Mouse (Mus musculus): ENCODE measurements around the gene Rasgrp2. TPM values are rescaled to one million over a fixed set of nuclear protein-coding genes. Genes with fewer than 3 reads are reported as not detected.

The Rasgrp2 gene
- total RNA-seq, 2 experiments from 2014 or later: 31.3 to 36.7 TPM

- no peak for DNase-seq (ENCODE audit: low spot score in 2 of 2)
- Histone ChIP-seq H3K4me3 (no peak overlapping the region), H3K27ac (no peak overlapping the region)
- TF ChIP-seq CTCF (conservative IDR thresholded peaks at IDR 0.05): no peak
Observed at GRCm38 (mm10) chr19:6374571-6374970, 24.6 kb upstream of the Rasgrp2 start.

GRCm38 (mm10) chr19:6375423-6376254 is 23.5 kb upstream of the Rasgrp2 start:
- DNase-seq (ENCODE audit: low spot score in 2 of 2): no peak
- H3K4me3 ChIP-seq: no peak overlapping the region
- no peak for TF ChIP-seq CTCF (conservative IDR thresholded peaks at IDR 0.05)

GRCm38 (mm10) chr19:6376255-6376564 is 22.9 kb upstream of the Rasgrp2 start:
- peak in 1 of 2 experiments; percentile 61 for DNase-seq (ENCODE audit: low spot score in 2 of 2)
- no peak overlapping the region for H3K4me3 ChIP-seq
- peak; percentile 86 for TF ChIP-seq CTCF (conservative IDR thresholded peaks at IDR 0.05)
- H3K27ac ChIP-seq: no peak overlapping the region

More at GRCm38 (mm10) chr19:6375423-6376254, 23.5 kb upstream of the Rasgrp2 start:
- H3K27ac ChIP-seq: no peak overlapping the region

GRCm38 (mm10) chr19:6376643-6377042 is 22.5 kb upstream of the Rasgrp2 start:
- H3K27ac ChIP-seq: no peak overlapping the region
- no peak overlapping the region for H3K4me3 ChIP-seq
- no peak for DNase-seq (ENCODE audit: low spot score in 2 of 2)
- no peak for TF ChIP-seq CTCF (conservative IDR thresholded peaks at IDR 0.05)

- TF ChIP-seq CTCF (conservative IDR thresholded peaks at IDR 0.05): no peak
- Histone ChIP-seq H3K4me3 (no peak overlapping the region), H3K27ac (no peak overlapping the region; the same call in 1 of the 2 replicates)
- DNase-seq (ENCODE audit: low spot score in 2 of 2): no peak
Observed at GRCm38 (mm10) chr19:6377327-6378040, 21.7 kb upstream of the Rasgrp2 start.

- H3K27ac ChIP-seq: no peak overlapping the region
- no peak overlapping the region for H3K4me3 ChIP-seq
- no peak for DNase-seq (ENCODE audit: low spot score in 2 of 2)
- no peak for TF ChIP-seq CTCF (conservative IDR thresholded peaks at IDR 0.05)
Observed at GRCm38 (mm10) chr19:6380411-6381166, 18.6 kb upstream of the Rasgrp2 start.

GRCm38 (mm10) chr19:6381238-6381637 is 17.9 kb upstream of the Rasgrp2 start:
- no peak for TF ChIP-seq CTCF (conservative IDR thresholded peaks at IDR 0.05)
- DNase-seq (ENCODE audit: low spot score in 2 of 2): no peak
- Histone ChIP-seq H3K4me3 (no peak overlapping the region), H3K27ac (no peak overlapping the region)

GRCm38 (mm10) chr19:6382323-6382924 is 16.7 kb upstream of the Rasgrp2 start:
- Histone ChIP-seq H3K4me3 (no peak overlapping the region), H3K27ac (no peak overlapping the region)
- TF ChIP-seq CTCF (conservative IDR thresholded peaks at IDR 0.05): no peak
- DNase-seq (ENCODE audit: low spot score in 2 of 2): no peak

- peak overlapping the region; percentile 55; the same call in 1 of the 2 replicates for H3K27ac ChIP-seq
- DNase-seq (ENCODE audit: low spot score in 2 of 2): no peak
- no peak overlapping the region for H3K4me3 ChIP-seq
- no peak for TF ChIP-seq CTCF (conservative IDR thresholded peaks at IDR 0.05)
Observed at GRCm38 (mm10) chr19:6383470-6383869, 15.7 kb upstream of the Rasgrp2 start.

- peak within 1 kb of the TSS; percentile 32 for H3K4me3 ChIP-seq
- peak within 1 kb of the TSS; percentile 55; the same call in 1 of the 2 replicates for H3K27ac ChIP-seq
- TF ChIP-seq CTCF (conservative IDR thresholded peaks at IDR 0.05): no peak
- DNase-seq (ENCODE audit: low spot score in 2 of 2): peak in 1 of 2 experiments; percentile 51
Observed at GRCm38 (mm10) chr19:6384128-6384527, 15.0 kb upstream of the Rasgrp2 start, which contains the start of gene Pygm. Gene Pygm (plus strand): TSS chr19:6384399.

- DNase-seq (ENCODE audit: low spot score in 2 of 2): no peak
- peak overlapping the region; percentile 44; the same call in 1 of the 2 replicates for H3K27ac ChIP-seq
- TF ChIP-seq CTCF (conservative IDR thresholded peaks at IDR 0.05): no peak
- peak overlapping the region; percentile 32; the same call in 1 of the 2 replicates for H3K4me3 ChIP-seq
Observed at GRCm38 (mm10) chr19:6384954-6385353, 14.2 kb upstream of the Rasgrp2 start.

- H3K4me3 ChIP-seq: no peak overlapping the region
- H3K27ac ChIP-seq: no peak overlapping the region
- DNase-seq (ENCODE audit: low spot score in 2 of 2): no peak
- no peak for TF ChIP-seq CTCF (conservative IDR thresholded peaks at IDR 0.05)
Observed at GRCm38 (mm10) chr19:6385419-6385818, 13.7 kb upstream of the Rasgrp2 start.

Measured in layer of hippocampus, adult 2 months (tissue).